Mouse (Mus musculus) ES-E14 (cell line): ENCODE data around the gene Dst. TPM values are rescaled to one million over a fixed set of nuclear protein-coding genes. Genes with fewer than 3 reads are reported as not detected.

Experiments used
- DNase-seq: peaks from one replicate; pipeline ENCODE4 v3.0.0-alpha.2; 2013; ENCODE audit warnings: low read depth, low spot score
- H3K27ac ChIP-seq: 2 replicates; pipeline ENCODE4 v1.5.1; 2012; ENCODE audit warnings: low read depth, mild to moderate bottlenecking, low read length, moderate library complexity, mixed read lengths; ENCODE audit not compliant: poor library complexity, insufficient read depth, severe bottlenecking
- H3K36me3 ChIP-seq: 2 replicates; pipeline ENCODE4 v1.6.1; 2012; ENCODE audit warnings: mild to moderate bottlenecking, low read length, moderate library complexity, mixed read lengths; ENCODE audit not compliant: control insufficient read depth, poor library complexity, insufficient read depth, severe bottlenecking
- H3K4me1 ChIP-seq, 2 experiments: fragments of 150-350 bp in 1 of 2; sonication (generic) in 1 of 2; 2 replicates each; pipeline ENCODE4 v1.6.1; 2012; ENCODE audit warnings: low read length in 2 of 2, mild to moderate bottlenecking in 1 of 2, mixed read lengths in 1 of 2; ENCODE audit not compliant: control insufficient read depth in 2 of 2, insufficient read depth in 2 of 2, poor library complexity in 1 of 2
- H3K4me3 ChIP-seq, 2 experiments: fragments of 150-350 bp in 1 of 2; sonication (generic) in 1 of 2; 2 replicates each; pipeline ENCODE4 v1.5.1; 2012; ENCODE audit warnings: low read length in 2 of 2, low read depth in 1 of 2, mild to moderate bottlenecking in 1 of 2, mixed read lengths in 1 of 2; ENCODE audit not compliant: insufficient read depth in 1 of 2, poor library complexity in 1 of 2, severe bottlenecking in 1 of 2
- H3K9ac ChIP-seq: 2 replicates; pipeline ENCODE4 v1.6.1; 2012; ENCODE audit warnings: low read depth, mild to moderate bottlenecking, low read length, mixed read lengths; ENCODE audit not compliant: poor library complexity, insufficient read depth, severe bottlenecking
- H3K9me3 ChIP-seq: fragments of 150-350 bp; sonication (generic); 2 replicates; pipeline ENCODE4 v1.6.1; 2012; ENCODE audit warnings: low read depth, mild to moderate bottlenecking, low read length; ENCODE audit not compliant: control insufficient read depth, insufficient read depth
- CHD2 ChIP-seq: IDR thresholded peaks from 2 replicates; pipeline ENCODE4 v1.6.1; 2014; ENCODE audit warnings: mild to moderate bottlenecking, low read depth, low read length, inconsistent platforms
- HCFC1 ChIP-seq: IDR thresholded peaks from 2 replicates; pipeline ENCODE4 v1.6.1; 2012; ENCODE audit warnings: low read length, inconsistent platforms, borderline replicate concordance; ENCODE audit not compliant: insufficient read depth
- MAFK ChIP-seq: IDR thresholded peaks from 2 replicates; pipeline ENCODE4 v1.6.1; 2014; ENCODE audit warnings: mild to moderate bottlenecking, low read depth, low read length, inconsistent platforms; ENCODE audit not compliant: insufficient read depth
- ZC3H11A ChIP-seq: IDR thresholded peaks from 2 replicates; pipeline ENCODE4 v1.6.1; 2012; ENCODE audit warnings: low read depth, mild to moderate bottlenecking, inconsistent platforms, low read length, borderline replicate concordance
- ZNF384 ChIP-seq: IDR thresholded peaks from 2 replicates; pipeline ENCODE4 v1.6.1; 2012; ENCODE audit warnings: low read depth, low read length, inconsistent platforms
- in situ Hi-C, 2 experiments: fragments of 600-800 bp; cut with MboI; formaldehyde crosslinking; loops; one replicate each; pipeline ENCODE4 v1.15.1; 2025; ENCODE audit warnings: low sequenced_read_pairs in 2 of 2, inconsistent platforms in 1 of 2; ENCODE audit not compliant: unreplicated experiment in 2 of 2
- total RNA-seq: library from RNA; depleted of rRNA; stranded (reverse); fragments of 300-350 nt; gene quantifications from 2 replicates; pipeline ENCODE4 v1.2.3, GENCODE M21; 2012

Gene Dst
- total RNA-seq, 1 experiment, result 186 TPM

DNA sequence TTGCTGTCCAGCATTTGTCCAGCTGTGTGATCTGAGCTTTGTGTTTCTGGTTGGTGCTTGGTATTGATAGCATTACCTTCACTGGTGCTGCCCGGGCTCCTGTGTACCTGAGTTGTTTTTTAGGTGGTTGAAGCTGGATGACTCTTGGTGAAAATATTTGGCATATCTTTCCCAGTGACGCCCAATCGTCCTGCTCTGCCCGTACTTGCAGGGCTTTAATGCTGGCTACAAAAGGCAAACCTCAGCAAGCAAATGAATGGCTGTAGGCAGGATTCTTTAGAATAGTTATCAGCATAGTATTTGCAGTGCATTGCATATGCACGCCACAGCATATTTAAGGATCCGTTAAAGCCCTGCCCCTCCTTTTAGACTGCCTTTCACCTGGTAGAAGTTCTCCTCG, 251.9 kb downstream of the Dst start:
- no peak overlapping the region for H3K9ac ChIP-seq
- H3K9me3 ChIP-seq, result no peaks in the 10 kb centered on the region
- H3K4me3 ChIP-seq, result no peak overlapping the region
- peaks cover 4 to 6% of the 10 kb centered on the region in 2 experiments; a peak in 3 of 4 replicates for H3K4me1 ChIP-seq
- in situ Hi-C loops, result no loop called here
- no peak for DNase-seq
- H3K27ac ChIP-seq, result no peak overlapping the region
- TF ChIP-seq MAFK (no peak), HCFC1 (no peak), ZC3H11A (no peak), CHD2 (no peak), ZNF384 (no peak)
- peaks cover 26% of the 10 kb centered on the region for H3K36me3 ChIP-seq

DNA sequence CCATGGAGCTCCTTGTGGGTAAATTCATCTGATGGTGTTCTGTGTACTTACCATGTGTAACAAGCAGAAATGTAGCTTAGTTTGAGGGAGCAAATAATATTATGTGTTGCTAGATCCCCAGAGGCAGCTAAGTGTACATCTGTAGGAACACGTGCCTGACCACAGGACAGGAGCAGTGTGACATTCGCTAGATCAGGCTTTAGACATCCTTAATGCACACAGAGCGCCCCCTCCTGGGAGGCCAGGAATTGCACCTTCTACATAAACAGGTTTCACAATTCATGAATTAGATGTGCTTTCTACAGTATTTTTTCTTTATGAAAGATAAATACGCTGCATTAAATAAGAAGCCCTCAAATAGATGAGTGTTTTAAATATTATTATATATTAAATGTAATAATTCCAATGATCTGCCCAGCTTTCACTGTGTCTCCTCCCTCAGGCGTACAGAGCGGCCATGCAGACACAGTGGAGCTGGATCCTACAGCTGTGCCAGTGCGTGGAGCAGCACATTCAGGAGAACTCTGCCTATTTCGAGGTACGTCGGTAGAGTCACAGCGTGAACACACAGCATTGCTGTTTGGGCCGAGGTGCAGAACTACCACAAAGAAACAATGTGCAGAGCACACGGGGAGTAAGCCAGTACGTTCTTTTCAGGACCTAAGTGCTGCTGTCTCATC, 256.7 kb downstream of the Dst start:
- in situ Hi-C loops, result no loop called here
- no peak overlapping the region for H3K4me3 ChIP-seq
- DNase-seq, result peak; percentile 73
- no peaks in the 10 kb centered on the region for H3K9me3 ChIP-seq
- H3K9ac ChIP-seq, result no peak overlapping the region; the same call in 1 of the 2 replicates
- no peak overlapping the region for H3K27ac ChIP-seq
- 0 out of 4 replicates have a peak, but pooled peaks cover 1 to 2% of the 10 kb centered on the region in 2 experiments for H3K4me1 ChIP-seq
- no peak for TF ChIP-seq CHD2
- TF ChIP-seq ZC3H11A, result peak; percentile 46; the same call in 1 of the 2 replicates
- H3K36me3 ChIP-seq, result peaks cover 38% of the 10 kb centered on the region

DNA sequence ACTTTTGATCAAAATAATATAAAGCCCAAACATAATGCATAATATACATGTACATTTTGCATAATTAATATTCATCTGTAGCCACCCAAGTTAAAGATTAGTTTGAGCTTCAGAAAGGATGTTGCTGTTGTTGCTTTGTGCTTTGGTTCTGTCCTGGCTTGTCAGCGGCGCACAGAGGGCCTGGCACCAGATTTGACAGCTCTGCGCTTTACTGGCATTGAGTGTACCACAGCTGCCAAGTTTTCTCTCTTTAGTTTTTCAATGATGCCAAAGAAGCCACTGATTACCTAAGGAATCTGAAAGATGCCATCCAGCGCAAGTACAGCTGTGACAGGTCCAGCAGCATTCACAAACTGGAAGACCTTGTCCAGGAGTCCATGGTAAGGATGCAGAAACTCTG, 257.9 kb downstream of the Dst start:
- TF ChIP-seq CHD2, result no peak
- no peak for TF ChIP-seq ZC3H11A
- no peak for TF ChIP-seq HCFC1
- DNase-seq, result no peak
- in situ Hi-C loops, result no loop called here

DNA sequence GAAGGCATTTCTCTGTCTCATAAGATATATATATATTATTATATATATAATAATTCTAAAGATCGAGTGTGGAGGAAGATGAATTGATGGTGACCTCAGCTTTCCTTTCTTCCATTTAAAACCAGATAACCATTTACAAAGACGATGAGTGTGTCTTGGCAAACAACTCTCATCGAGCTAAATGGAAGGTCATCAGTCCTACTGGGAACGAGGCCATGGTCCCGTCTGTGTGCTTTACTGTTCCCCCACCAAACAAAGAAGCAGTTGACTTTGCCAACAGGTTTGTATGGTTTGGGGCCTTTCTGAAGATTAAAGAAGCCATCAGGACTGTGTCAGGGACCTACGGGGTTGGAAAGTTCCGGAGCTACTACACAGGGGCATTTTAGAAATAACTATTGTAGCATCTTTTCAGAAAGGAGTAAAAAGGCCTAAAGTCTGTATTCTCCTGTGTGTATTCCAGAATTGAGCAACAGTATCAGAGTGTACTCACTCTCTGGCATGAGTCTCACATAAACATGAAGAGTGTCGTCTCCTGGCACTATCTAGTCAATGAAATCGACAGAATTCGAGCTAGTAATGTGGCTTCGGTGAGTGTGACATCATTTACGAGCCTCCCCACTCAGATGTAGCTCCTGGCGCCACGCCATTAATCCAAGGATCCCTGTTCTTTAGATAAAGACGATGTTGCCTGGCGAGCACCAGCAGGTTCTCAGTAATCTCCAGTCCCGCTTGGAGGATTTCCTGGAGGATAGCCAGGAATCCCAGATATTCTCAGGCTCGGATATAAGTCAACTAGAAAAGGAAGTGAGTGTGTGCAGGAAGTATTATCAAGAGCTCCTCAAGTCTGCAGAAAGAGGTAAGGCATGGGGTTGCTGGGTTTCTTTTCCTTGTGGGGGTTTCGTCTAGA, 259.4 kb downstream of the Dst start:
- DNase-seq, result no peak
- H3K4me3 ChIP-seq, result no peak overlapping the region
- peaks cover 50% of the 10 kb centered on the region for H3K36me3 ChIP-seq
- H3K4me1 ChIP-seq, result 0 out of 4 replicates have a peak, but pooled peaks cover 1 to 2% of the 10 kb centered on the region in 2 experiments
- in situ Hi-C loops, result no loop called here
- H3K9me3 ChIP-seq, result no peaks in the 10 kb centered on the region
- H3K9ac ChIP-seq, result no peak overlapping the region
- no peak for TF ChIP-seq ZC3H11A
- no peak for TF ChIP-seq MAFK
- TF ChIP-seq CHD2, result no peak
- TF ChIP-seq HCFC1, result no peak
- no peak for TF ChIP-seq ZNF384
- no peak overlapping the region for H3K27ac ChIP-seq

More for the DNA sequence above, 257.9 kb downstream of the Dst start:
- Histone ChIP-seq H3K36me3 (peaks cover 42% of the 10 kb centered on the region), H3K9ac (no peak overlapping the region), H3K4me1 (0 out of 4 replicates have a peak, but pooled peaks cover 1 to 2% of the 10 kb centered on the region in 2 experiments), H3K27ac (no peak overlapping the region), H3K9me3 (no peaks in the 10 kb centered on the region), H3K4me3 (no peak overlapping the region)
